Mouse (Mus musculus) erythroblast, embryonic 14.5 days (primary cell): ENCODE measurements around the gene Trpv3.

Experiments used
- GATA1 ChIP-seq: IDR thresholded peaks from 2 replicates; pipeline ENCODE4 v1.6.1; 2012; ENCODE audit warnings: low read length, inconsistent platforms, mixed read lengths
- TAL1 ChIP-seq: IDR thresholded peaks from 3 replicates; pipeline ENCODE4 v1.6.1; 2012; ENCODE audit warnings: low read length, inconsistent platforms, mixed read lengths

- TF ChIP-seq GATA1 (no peak), TAL1 (no peak)
These were observed 33.2 kb upstream of the Trpv3 start, which contains the start of gene Trpv1 for GRCm38 (mm10) chr11:73233992-73234391.
